Mouse (Mus musculus): ENCODE measurements around the gene Miga1.

DNA sequence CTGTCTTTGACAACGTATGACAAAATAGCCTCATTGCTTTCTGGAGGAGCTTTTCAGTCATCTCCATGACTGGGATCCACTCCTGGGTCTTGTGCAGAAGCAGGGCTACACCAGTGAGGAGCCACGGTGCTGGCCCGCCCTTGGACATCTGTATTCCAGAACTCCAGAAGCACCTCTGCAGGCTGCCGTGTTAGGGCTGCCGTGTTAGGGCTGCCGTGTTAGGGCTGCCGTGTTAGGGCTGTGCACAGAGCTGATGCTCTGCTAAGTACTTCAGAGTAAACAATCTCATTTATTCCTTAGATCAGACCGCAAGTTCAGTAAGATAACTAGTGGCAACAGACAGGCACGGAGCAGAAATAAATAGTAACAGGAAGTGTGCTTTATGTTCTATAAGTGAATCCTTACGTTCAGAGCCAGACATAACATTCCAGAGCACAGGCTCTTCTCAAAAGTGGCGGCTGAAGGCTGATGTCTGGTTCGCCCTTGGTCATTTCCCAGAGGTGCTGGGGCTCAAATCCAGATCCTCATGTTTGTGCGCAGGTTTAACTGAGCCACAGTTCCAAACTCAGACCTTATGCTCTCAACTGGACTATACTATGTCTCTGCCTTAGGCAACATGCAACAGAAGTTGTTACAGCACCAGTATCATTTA is 46.6 kb downstream of the Miga1 start:
- TF ChIP-seq CTCF (IDR thresholded peaks at IDR 0.05; ENCODE audit: low read depth) (no peak), EP300 (optimal IDR thresholded peaks at IDR 0.05) (no peak)

Measured in stomach, postnatal 0 days (tissue).